Mouse (Mus musculus): ENCODE data around the gene Fcrl5. TPM values are rescaled to one million over a fixed set of nuclear protein-coding genes. Genes with fewer than 3 reads are reported as not detected.
A peak's percentile ranks its signal among the peaks of the same experiment; 100 is the strongest.

Gene Fcrl5
- total RNA-seq, 2 experiments from 2014 or later: not detected

DNA sequence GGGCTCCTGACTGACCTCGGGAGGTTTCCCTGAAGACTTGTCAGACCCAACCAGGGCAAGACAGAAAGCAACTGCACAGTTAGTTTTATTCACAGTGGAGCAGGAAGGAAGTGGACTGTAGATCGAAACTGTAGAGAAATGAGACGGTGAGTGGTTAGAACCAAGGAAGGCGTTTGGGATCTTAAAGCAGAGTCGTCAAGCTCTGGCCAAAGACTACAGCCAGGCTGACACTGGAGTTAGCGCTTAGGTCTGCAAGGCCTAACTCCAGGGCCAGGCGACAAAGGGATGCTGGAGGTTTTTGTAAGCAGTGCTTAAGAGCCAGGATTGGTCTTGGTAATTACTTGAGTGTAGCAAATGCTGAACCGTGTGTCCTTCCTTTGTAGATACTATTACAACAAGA is 93.3 kb downstream of the Fcrl5 start:
- no peak for DNase-seq

DNA sequence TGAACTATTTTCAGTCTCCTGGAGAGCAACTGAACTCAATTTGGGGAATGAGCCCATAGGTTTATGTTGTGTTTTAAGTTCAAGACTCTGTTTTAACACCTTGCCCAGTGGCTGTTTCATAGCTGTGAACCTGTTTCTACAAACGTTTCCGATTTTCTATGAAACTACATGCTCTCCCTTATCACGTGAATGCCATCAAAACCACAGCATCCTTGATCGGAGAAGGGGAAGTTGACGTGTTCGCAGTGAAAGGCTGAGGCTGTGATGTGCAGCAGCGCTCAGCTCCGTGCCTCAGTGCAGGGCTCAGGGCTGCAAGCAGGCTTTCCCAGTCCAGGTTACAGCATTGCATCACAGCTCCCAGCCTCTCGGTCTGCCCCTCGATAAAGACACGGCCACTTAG is 94.0 kb downstream of the Fcrl5 start:
- no peak for DNase-seq

DNA sequence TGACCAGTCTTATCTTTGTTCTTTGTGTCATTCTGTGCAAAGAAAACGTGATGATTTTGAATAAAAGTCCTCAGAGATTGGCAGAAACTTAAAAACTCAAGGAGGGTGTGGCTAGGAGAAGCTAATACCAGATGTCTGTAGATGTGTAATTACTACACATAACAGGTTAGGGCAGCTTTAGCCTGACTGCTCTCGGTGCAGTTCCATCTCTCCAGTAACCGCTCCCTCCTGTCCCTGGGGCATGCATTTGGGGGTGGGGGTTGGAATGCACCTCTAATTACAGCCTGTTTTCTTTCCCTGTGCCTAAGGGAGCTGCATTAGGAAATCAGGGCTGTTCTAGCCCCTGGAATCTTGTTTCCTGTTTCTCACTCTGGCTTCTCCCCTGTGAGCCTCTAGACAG is 94.7 kb downstream of the Fcrl5 start:
- DNase-seq: no peak

DNA sequence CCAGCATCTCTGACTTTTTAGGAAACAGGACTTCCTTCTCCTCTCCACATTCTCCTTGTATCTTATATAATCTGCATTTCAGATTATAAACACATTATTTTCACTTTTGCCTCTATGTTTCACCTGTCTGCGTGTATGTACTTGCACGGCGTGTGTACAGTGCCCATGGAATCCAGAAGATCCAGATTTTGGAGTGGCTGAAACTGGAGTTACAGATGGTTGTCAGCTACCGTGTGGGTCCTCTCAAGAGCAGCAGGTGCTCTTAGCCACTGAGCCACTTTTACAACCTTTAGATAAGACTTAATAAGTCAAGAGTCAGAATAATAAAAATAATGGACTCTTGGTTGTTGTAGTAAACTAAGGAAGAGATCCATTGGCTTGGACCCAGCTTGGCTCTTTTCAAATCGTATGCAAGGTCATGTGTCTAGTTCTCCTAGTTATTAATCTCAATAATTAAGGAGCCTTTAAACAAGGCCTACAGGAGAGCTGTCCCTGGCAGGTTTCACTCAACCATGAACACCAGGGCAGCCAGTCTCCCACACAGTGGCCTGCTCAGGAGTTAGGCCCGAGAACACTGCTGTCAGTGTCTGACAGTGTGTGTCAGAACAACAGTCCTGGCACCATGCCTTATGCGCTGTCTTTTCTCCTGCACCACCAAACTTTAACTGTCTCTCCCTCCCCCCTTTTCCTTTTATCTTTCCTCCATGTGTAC is 98.2 kb downstream of the Fcrl5 start:
- DNase-seq: no peak

DNA sequence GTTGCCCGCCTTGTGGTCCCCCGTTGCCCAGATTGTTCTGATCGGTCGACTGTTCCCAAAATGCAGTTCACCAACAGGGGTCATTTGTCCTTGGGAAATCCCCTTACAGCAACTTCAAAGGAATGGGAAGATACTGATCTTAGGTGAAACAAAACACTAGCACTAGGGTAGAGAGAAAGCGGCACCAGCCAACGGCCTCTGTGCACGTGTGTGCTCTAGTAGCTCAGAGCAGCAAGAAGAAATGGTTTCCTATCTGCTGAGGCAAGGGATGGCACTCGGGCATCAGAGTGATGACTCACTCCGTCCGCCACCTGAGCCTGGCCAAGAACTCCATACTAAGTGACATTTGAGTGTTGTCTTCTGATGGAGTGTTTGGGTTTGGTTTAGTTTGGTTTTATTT is 102.5 kb downstream of the Fcrl5 start:
- no peak for DNase-seq

DNA sequence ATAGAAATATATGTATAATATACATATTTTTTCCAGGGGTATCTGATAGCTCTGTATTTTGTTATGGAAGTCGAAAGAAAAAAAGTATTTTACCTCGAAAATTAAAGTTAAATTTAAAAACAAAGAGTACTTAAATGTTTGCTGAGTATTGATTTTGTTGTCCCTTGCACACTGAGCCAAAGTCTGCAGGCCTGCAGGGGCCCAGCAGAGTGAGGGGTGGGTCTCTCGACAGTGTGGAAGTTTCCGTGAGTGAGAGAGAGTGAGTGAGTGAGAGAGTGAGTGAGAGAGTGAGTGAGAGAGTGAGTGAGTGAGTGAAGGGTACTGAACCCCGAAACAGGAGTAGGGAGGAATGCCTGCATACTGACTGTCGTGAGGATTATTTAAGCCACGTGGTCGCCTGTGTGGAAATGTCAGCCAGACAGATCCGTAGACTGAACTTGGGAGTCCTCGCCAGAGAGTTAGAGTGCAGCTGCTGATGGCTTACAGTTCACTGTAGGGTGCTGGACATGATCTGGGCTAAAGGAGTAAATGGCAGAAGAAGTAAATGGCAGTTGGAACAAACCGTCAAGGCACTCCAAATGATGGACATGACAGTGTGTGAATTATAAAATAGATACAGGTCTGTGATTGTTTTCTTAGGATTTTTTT is 104.6 kb downstream of the Fcrl5 start:
- DNase-seq: no peak

DNA sequence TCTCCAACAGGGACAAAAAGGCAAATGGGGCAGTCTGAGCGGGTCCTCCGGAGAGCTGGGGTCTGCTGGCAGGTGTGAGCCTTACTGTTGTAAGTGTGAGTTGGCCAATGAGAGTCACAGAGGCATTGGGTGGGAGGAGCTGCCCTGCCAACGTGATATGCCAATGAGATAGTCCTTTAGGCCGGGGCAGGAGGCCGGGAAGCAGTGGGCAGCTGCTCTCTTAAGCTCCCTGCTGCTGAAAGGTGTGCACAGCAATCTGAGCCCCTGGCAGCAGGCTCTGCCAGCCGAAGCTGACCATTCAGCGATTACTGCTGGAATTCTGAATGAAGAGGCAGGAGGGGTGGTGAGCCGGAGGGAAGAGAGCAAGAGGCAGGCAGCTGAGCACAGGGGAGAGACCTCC is 105.1 kb downstream of the Fcrl5 start:
- DNase-seq: peak; percentile 57

DNA sequence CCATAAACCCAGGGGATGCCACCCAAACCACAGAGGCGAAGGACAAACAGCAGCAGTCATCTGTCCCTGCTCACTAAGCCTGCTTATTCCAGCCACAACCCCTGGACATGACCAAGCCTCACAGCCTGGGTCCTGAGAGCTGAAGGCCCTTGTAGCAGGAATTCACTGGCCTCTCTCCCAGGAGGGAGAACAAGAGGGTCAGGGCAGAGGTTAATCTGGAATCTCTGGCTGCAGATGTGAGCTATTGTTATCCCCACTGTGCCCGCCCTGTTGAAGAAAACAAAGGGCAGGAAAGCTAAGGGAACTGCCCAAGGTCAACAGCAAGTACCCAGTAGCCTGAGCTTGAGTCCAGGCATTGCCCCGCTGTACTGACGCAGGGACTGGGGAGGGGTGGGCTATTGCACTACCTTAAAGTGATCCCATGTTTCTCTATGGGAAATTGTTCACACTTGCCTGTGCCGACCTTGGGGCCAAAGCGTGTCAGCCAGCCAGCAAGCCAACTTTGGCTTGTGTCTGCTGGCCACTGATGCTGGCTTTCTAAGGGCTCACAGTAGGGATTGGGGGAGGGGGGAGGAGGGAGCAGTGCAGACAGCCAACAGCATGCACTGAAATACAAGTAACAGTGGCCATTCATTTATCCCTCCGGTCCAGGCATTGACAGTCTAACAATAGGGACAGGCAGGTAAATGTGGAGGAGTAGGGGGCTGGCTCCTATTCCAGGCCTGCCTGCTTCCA is 107.1 kb downstream of the Fcrl5 start:
- peak; percentile 41 for DNase-seq

DNA sequence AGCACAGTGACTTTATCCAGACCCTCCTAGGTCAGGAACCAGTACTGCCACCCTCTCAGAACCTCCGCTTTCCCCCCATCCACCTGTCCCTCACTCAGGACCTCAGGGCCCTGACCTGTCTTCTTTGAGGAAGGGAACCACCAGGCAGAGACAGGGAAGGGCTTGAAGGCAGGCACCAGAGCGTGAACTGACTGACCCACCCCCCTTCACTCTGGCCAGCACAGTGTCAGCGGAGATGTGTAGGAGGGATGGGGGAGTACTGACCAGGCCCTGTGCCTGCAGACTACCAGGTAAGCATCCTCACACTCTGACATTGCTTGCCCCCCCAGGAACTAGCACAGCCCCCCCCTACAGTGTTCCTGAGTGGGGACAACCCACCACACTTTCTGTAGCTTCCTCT is 110.0 kb downstream of the Fcrl5 start:
- no peak for DNase-seq

DNA sequence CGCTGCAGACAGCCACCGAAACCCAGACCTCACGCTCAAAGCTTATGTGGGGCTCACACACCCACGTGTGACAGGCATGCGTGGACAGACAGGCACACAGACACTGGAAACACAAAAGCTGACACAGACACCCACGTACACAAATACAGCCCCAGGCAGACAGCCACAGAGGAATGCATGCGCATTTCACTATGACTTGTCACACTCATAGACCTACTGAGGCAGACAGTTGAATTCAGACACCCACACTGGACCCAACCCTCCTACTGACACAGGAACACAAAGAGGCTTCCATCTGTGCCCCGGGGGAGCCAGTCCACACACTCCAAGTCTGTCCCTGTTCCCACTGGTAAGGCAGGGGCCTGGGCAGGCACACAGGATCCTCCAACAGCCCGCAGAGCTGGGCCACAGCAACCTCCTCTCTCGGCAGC is 110.7 kb downstream of the Fcrl5 start:
- no peak for DNase-seq

DNA sequence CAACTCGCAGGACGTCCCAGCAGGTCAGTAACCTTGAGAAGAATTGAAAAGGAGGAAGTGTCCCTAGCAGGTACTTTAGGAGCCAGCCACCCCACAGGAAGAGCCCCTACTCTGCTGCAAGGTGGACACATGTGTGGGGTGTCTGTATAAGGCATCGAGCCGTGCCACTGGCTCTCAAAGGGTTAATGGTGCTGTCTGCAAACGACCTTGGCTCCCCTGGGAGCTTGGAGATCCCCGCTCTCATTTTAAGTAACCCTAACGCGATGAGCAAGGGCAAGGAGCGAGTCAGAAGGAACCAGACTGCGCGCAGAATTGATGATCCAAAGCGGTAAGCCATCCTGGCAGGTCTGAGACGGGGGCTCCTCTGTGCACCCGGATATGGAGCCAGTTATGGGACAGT is 114.3 kb downstream of the Fcrl5 start:
- DNase-seq: no peak

Other genes starting within 250 kb of the Fcrl5 start
- gene Fcrls, start 172.0 kb upstream of the Fcrl5 start, total RNA-seq (2021): 1 to 10 TPM; 5.5 to 5.6 TPM
- gene Cd5l, start 77.9 kb upstream of the Fcrl5 start, total RNA-seq (2021): under 1 TPM in 1 of 2 experiments, not detected in 1; 0.14 TPM
- gene Fcrl1, start 59.4 kb upstream of the Fcrl5 start, total RNA-seq (2021): not detected
- 10 to 100 TPM; 16.8 to 17.6 TPM for gene Etv3, start 89.6 kb downstream of the Fcrl5 start, total RNA-seq (2021)
- gene Arhgef11, start 181.8 kb downstream of the Fcrl5 start, total RNA-seq (2021): 10 to 100 TPM; 22.6 to 22.8 TPM